Mouse (Mus musculus) liver, embryonic 16.5 days (tissue): ENCODE results near the gene Lrr1. TPM values are rescaled to one million over a fixed set of nuclear protein-coding genes. Genes with fewer than 3 reads are reported as not detected.

ENCODE experiments used
- ATAC-seq: fragments of 200-750 bp; cut with Nextera tagmentation; 2 replicates; pipeline ENCODE4 v1.8.0; 2017; ENCODE audit warnings: low read depth, mild to moderate bottlenecking, moderate number of reproducible peaks, moderate library complexity
- H3K27ac ChIP-seq: fragments of 300-500 bp; sonication (generic); 2 replicates; pipeline ENCODE4 v1.5.1; 2014; ENCODE audit warnings: mild to moderate bottlenecking, low read length
- H3K27me3 ChIP-seq: fragments of 300-500 bp; sonication (generic); 2 replicates; pipeline ENCODE4 v1.6.1; 2014; ENCODE audit warnings: low read depth, low read length, mixed read lengths; ENCODE audit not compliant: control insufficient read depth, insufficient read depth
- H3K36me3 ChIP-seq: fragments of 300-500 bp; sonication (generic); 2 replicates; pipeline ENCODE4 v1.6.1; 2014; ENCODE audit warnings: mild to moderate bottlenecking; ENCODE audit not compliant: control insufficient read depth, insufficient read depth
- H3K4me1 ChIP-seq: fragments of 300-500 bp; sonication (generic); 2 replicates; pipeline ENCODE4 v1.6.1; 2014; ENCODE audit warnings: low read depth, low read length, mixed read lengths; ENCODE audit not compliant: control insufficient read depth
- H3K4me2 ChIP-seq: fragments of 300-500 bp; sonication (generic); 2 replicates; pipeline ENCODE4 v1.6.1; 2014; ENCODE audit warnings: low read depth, low read length, mixed read lengths
- H3K4me3 ChIP-seq: fragments of 300-500 bp; sonication (generic); 2 replicates; pipeline ENCODE4 v1.5.1; 2014; ENCODE audit warnings: low read depth, mild to moderate bottlenecking, low read length
- H3K9ac ChIP-seq: fragments of 300-500 bp; sonication (generic); 2 replicates; pipeline ENCODE4 v1.6.1; 2014; ENCODE audit warnings: low read depth, low read length
- H3K9me3 ChIP-seq: fragments of 300-500 bp; sonication (generic); replicated peaks from 2 replicates; pipeline ENCODE4 v1.6.1; 2016; ENCODE audit warnings: low read length; ENCODE audit not compliant: control insufficient read depth
- WGBS: fragments of 180-500 bp; shearing (Covaris S2); extraction: QIAGEN DNeasy Blood & Tissue Kit; methylation state at CpG from one replicate; pipeline ENCODE4 v1.1.7; 2014; ENCODE audit not compliant: insufficient replicate concordance; 5-methylcytosine and 5-hydroxymethylcytosine counted together
- microRNA-seq: library from miRNA; unstranded; fragments of <30 nt; microRNA quantifications from one replicate; pipeline ENCODE4, GENCODE M21; 2016
- polyA plus RNA-seq: library from polyadenylated mRNA; unstranded; fragments of >200 nt; fragmentation: Nextera tagmentation; extraction: Ambion mirVana; gene quantifications from 2 replicates; pipeline ENCODE4 v1.2.1, GENCODE M21; 2015

Gene Lrr1
- polyA plus RNA-seq, 1 experiment from 2014 or later = 14.1 TPM

DNA sequence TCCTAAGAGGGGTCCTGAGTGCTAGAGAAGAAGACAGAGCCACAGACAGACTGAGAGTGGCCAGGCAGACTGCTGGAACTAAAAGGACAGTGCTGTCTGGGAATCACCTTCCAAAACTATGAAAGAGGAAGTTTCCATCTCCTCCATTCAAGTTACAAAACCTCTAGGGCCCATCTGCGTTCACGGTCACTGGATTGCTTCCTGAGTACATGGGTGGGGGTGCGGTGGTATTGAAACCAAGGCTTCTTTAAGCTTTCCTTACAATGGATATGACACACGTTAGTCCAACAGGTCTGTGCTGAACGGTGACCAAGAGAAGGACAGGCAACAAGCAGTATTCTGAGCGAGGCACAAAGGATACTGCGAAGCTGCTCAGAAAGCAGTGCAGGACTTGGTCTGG is 45.8 kb downstream of the Lrr1 start:
- H3K9me3 ChIP-seq = no peaks in the 10 kb centered on the region
- 75% methylated on average over 7 of the region's 7 CpGs for WGBS
- H3K27me3 ChIP-seq = no peaks in the 10 kb centered on the region
- H3K4me3 ChIP-seq = no peak overlapping the region
- no peak overlapping the region for H3K4me2 ChIP-seq
- ATAC-seq = no peak
- H3K4me1 ChIP-seq = no peaks in the 10 kb centered on the region
- H3K9ac ChIP-seq = no peak overlapping the region
- H3K27ac ChIP-seq = no peak overlapping the region
- H3K36me3 ChIP-seq = peaks cover 25% of the 10 kb centered on the region

DNA sequence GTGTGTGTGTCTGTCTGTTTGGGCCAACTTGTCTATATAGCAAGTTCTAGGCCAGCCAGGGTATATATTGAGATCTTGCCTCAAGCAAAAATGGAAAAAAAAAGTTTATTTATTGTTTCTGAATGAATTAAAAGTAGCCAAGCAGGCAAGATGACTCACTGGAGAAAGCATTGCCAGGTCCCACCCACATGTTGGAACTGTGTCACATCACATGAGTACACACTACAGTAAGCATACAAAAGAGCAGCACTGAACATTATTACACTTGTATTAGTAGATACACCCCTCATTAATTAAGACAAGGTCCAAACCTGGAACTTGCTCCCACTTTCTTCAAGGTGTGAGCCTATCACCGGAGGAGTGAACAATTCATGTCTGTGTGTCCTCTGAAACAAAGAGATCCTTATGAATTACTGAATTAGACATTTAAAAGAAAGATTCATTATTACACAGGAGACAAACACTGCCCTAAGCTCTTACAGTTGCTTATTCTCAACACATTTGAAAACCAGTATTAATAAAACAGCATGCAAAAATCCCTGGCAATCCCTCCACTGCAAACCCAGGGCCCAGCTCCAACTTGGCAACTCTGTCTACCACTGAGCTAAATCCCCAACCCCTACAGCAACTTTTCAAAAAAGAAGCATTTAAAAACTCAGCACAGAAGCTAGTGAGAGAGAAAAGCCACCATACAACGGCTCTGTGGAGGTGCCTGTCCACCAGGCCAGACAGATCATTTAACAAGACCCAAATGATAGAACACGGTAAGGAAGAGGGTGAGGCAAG is 46.6 kb downstream of the Lrr1 start:
- H3K4me2 ChIP-seq = no peak overlapping the region

DNA sequence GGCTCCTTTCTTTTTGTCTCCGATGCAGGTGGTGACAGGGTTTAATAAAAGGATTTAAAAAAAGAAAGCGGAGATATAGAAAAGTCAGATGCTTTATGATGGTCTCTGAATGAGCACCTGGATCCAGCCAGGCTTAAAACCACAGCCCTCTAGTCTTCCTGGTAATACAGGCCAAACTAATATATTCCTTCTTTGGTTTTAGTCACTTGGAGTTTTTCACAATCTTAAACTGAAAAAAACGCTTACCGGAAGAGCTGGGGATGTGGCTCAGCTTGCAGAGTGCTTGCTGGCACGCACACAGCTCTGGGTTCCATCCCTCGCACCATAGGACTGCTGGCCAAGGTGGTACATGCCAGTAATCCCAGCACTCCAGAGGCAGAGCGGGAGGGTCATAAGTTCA is 48.0 kb downstream of the Lrr1 start:
- WGBS = 90% methylated on average over 7 of the region's 7 CpGs
- no peaks in the 10 kb centered on the region for H3K27me3 ChIP-seq

More for the DNA sequence above, 46.6 kb downstream of the Lrr1 start:
- Histone ChIP-seq H3K36me3 (peaks cover 28% of the 10 kb centered on the region), H3K4me1 (no peaks in the 10 kb centered on the region), H3K4me3 (no peak overlapping the region), H3K27me3 (no peaks in the 10 kb centered on the region), H3K9me3 (no peaks in the 10 kb centered on the region), H3K27ac (no peak overlapping the region), H3K9ac (no peak overlapping the region)
- WGBS = 84% methylated on average over 3 of the region's 3 CpGs
- no peak for ATAC-seq

DNA sequence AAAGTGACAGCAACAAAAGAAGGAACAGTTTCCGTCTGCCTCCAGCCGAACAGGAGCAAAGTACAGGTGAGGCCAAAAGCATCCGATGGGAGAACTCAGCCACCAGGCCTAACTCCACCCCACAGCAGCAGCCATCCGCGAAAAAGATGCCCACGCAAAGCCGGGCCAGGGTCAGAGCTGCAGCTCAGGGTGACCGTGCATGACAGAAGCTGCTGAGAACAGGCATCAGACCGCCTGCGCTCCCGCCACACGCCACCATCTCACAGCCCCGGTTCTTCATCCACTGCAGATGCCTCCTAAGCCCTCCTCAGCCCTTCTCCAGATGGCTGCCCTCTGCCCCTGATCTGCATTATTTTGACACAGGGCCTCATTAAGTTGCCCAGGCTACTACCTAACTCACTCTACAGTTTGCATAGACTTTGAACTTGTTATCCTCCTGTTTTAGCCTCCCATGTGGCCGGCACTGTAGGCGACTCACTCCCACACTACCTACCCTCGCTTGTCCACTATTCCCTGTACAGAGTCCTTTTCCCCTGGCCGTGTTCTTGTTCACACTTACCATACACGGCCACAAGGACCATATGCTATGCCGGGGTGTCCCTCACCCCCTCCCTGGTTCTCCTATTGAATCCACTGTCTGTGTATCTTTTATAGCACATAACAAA is 52.1 kb downstream of the Lrr1 start:
- H3K9me3 ChIP-seq = no peaks in the 10 kb centered on the region
- H3K9ac ChIP-seq = no peak overlapping the region
- 83% methylated on average over 19 of the region's 19 CpGs for WGBS
- peaks cover 15% of the 10 kb centered on the region for H3K36me3 ChIP-seq
- ATAC-seq = peak; percentile 51; the same call in 1 of the 2 replicates
- H3K27me3 ChIP-seq = no peaks in the 10 kb centered on the region
- no peak overlapping the region for H3K4me2 ChIP-seq
- no peak overlapping the region for H3K27ac ChIP-seq
- no peaks in the 10 kb centered on the region for H3K4me1 ChIP-seq
- no peak overlapping the region for H3K4me3 ChIP-seq

More for the DNA sequence above, 48.0 kb downstream of the Lrr1 start:
- H3K9me3 ChIP-seq = no peaks in the 10 kb centered on the region
- peaks cover 30% of the 10 kb centered on the region for H3K36me3 ChIP-seq
- H3K4me3 ChIP-seq = no peak overlapping the region
- H3K4me2 ChIP-seq = no peak overlapping the region
- no peak overlapping the region for H3K9ac ChIP-seq
- ATAC-seq = no peak
- H3K4me1 ChIP-seq = no peaks in the 10 kb centered on the region
- no peak overlapping the region for H3K27ac ChIP-seq

DNA sequence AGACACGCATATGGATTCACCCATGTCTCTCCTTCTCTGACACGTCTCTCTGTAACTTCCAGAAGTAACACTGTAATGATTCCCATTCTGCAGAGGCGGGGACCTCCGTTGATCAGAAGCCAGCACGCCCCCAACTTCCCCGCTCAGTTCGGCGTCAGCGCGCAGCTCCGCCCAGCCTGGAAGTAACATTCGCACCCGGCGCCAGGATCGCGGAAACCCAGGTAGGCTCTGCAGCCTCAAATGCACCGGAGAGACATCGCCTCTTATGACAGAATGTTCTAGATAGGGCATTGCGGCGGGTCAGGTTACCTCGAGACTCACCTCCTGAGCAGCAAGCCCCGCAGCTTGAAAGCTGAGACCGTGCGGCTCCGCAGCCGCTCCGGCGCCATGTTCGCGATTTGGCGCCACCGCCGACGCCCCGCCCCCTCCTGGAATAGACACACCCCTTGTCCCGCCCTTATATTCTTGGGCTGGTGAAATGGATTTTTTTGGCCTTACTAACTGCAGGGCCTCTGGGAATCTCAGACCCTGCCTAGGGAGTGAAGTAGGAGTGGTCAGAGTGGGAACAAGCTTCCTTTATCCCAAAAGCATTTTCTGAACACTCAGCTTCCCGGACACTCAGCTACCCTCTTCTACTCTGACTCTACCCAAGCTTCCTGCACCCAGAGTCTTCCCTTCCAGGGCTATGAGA is 59.3 kb downstream of the Lrr1 start, which contains the start of gene Pole2:
Pole2 (minus strand) TSS at position 420 of the 691 bp plus-strand sequence.
- no peaks in the 10 kb centered on the region for H3K9me3 ChIP-seq
- peak; percentile 95 for ATAC-seq
- H3K9ac ChIP-seq = peak within 1 kb of the TSS; percentile 82
- no peaks in the 10 kb centered on the region; the same call in 1 of the 2 replicates for H3K36me3 ChIP-seq
- peak within 1 kb of the TSS; percentile 87 for H3K4me3 ChIP-seq
- H3K27me3 ChIP-seq = no peaks in the 10 kb centered on the region
- H3K4me1 ChIP-seq = peaks cover 11% of the 10 kb centered on the region
- H3K4me2 ChIP-seq = peak within 1 kb of the TSS; percentile 81
- WGBS = under 1% methylated on average over 37 of the region's 37 CpGs
- peak within 1 kb of the TSS; percentile 81 for H3K27ac ChIP-seq

Small RNA genes lying within 50 kb of the gene (microRNA-seq; reads per million reads assigned to microRNA genes)
- gene Gm47287 (not detected), gene Gm47295 (not detected)

Other genes starting within 250 kb of the Lrr1 start
- gene Rps29, start 9.6 kb upstream of the Lrr1 start, polyA plus RNA-seq = 948 and 1,117 TPM in 2 replicates
- 402 and 452 TPM in 2 replicates for gene Rpl36al, start 15.3 kb downstream of the Lrr1 start, polyA plus RNA-seq
- 18.0 TPM in 2 replicates for gene Mgat2, start 15.3 kb downstream of the Lrr1 start, polyA plus RNA-seq
- gene Gm49383, start 28.3 kb downstream of the Lrr1 start, polyA plus RNA-seq = 13.8 and 15.6 TPM in 2 replicates
- gene Dnaaf2, start 29.6 kb downstream of the Lrr1 start, polyA plus RNA-seq = 4.2 and 4.5 TPM in 2 replicates
- gene Gm49384, start 35.5 kb downstream of the Lrr1 start, polyA plus RNA-seq = 15.3 and 17.0 TPM in 2 replicates
- gene Pole2, start 59.4 kb downstream of the Lrr1 start, polyA plus RNA-seq = 15.3 and 18.4 TPM in 2 replicates
- gene Klhdc1, start 72.4 kb downstream of the Lrr1 start, polyA plus RNA-seq = 2.5 TPM in 2 replicates
- gene Klhdc2, start 127.9 kb downstream of the Lrr1 start, polyA plus RNA-seq = 68.6 and 76.9 TPM in 2 replicates
- gene Nemf, start 188.4 kb downstream of the Lrr1 start, polyA plus RNA-seq = 33.7 and 34.2 TPM in 2 replicates
- gene Arf6, start 203.3 kb downstream of the Lrr1 start, polyA plus RNA-seq = 21.8 TPM in 2 replicates
- gene Gm9887, start 203.6 kb downstream of the Lrr1 start, polyA plus RNA-seq = 0.32 and 1.1 TPM in 2 replicates